Mouse (Mus musculus): ENCODE measurements around the gene Syt13.

The Syt13 gene

GRCm38 (mm10) chr2:92966257-92966656 lies 51.4 kb downstream of the Syt13 start:
- WGBS = 70% methylated on average over 8 of the region's 8 CpGs

- 37% methylated on average over 10 of the region's 10 CpGs for WGBS
Measured at GRCm38 (mm10) chr2:92967032-92967838, 52.3 kb downstream of the Syt13 start.

GRCm38 (mm10) chr2:92967839-92968166 lies 52.9 kb downstream of the Syt13 start:
- WGBS = 78% methylated on average over 4 of the region's 4 CpGs

- WGBS = 81% methylated on average over 9 of the region's 9 CpGs
Measured at GRCm38 (mm10) chr2:92971069-92971468, 56.2 kb downstream of the Syt13 start.

- 60% methylated on average over 8 of the region's 8 CpGs for WGBS
Measured at GRCm38 (mm10) chr2:92971536-92971935, 56.6 kb downstream of the Syt13 start.

GRCm38 (mm10) chr2:92972071-92972470 lies 57.2 kb downstream of the Syt13 start:
- WGBS = 92% methylated on average over 17 of the region's 17 CpGs

- WGBS = 97% methylated on average over 20 of the region's 20 CpGs
Measured at GRCm38 (mm10) chr2:92973646-92974045, 58.7 kb downstream of the Syt13 start.

- WGBS = 86% methylated on average over 14 of the region's 14 CpGs
Measured at GRCm38 (mm10) chr2:92975031-92975790, 60.3 kb downstream of the Syt13 start.

GRCm38 (mm10) chr2:92980165-92980564 lies 65.3 kb downstream of the Syt13 start:
- 91% methylated on average over 10 of the region's 10 CpGs for WGBS

- WGBS = 66% methylated on average over 8 of the region's 8 CpGs
Measured at GRCm38 (mm10) chr2:92982591-92983272, 67.8 kb downstream of the Syt13 start.

- WGBS = 79% methylated on average over 4 of the region's 4 CpGs
Measured at GRCm38 (mm10) chr2:92983273-92983620, 68.3 kb downstream of the Syt13 start.

- 87% methylated on average over 7 of the region's 7 CpGs for WGBS
Measured at GRCm38 (mm10) chr2:92984321-92985108, 69.6 kb downstream of the Syt13 start.

GRCm38 (mm10) chr2:92985171-92985570 lies 70.3 kb downstream of the Syt13 start:
- WGBS = 98% methylated on average over 2 of the region's 2 CpGs

GRCm38 (mm10) chr2:92985600-92985999 lies 70.7 kb downstream of the Syt13 start:
- 79% methylated on average over 7 of the region's 7 CpGs for WGBS

GRCm38 (mm10) chr2:92987108-92987618 lies 72.3 kb downstream of the Syt13 start:
- WGBS = 89% methylated on average over 7 of the region's 7 CpGs

GRCm38 (mm10) chr2:92987901-92988631 lies 73.2 kb downstream of the Syt13 start:
- 36% methylated on average over 19 of the region's 19 CpGs for WGBS

GRCm38 (mm10) chr2:92989593-92989992 lies 74.7 kb downstream of the Syt13 start:
- WGBS = 94% methylated on average over 9 of the region's 9 CpGs

- WGBS = 96% methylated on average over 5 of the region's 5 CpGs
Measured at GRCm38 (mm10) chr2:92991976-92992375, 77.1 kb downstream of the Syt13 start.

- WGBS = 90% methylated on average over 4 of the region's 4 CpGs
Measured at GRCm38 (mm10) chr2:93005028-93005427, 90.1 kb downstream of the Syt13 start.
